10 mouse cellular contexts compared by ENCODE assay signal in genomic region chr12:52910819-52911218, GRCm38 (mm10).
DNase-seq lines count a peak whose midpoint lies in the region; ATAC-seq and TF ChIP-seq lines count a peak whose summit lies in the region.
"Had no signal": no experiment of that assay in that cellular context is flagged by ENCODE, and none has a peak within 500 bp of the region (broad histone marks: within the 10 kb centered on the region; RNA-seq: fewer than 3 reads in every experiment).

No protein-coding gene starts in this region.

- H3K4me1 ChIP-seq in hindbrain, embryonic 11.5 days (replicated peaks; ENCODE audit: control insufficient read depth, insufficient read depth, low read length): no peaks in the 10 kb centered on the region
- H3K4me1 ChIP-seq in hindbrain, embryonic 13.5 days (replicated peaks): peaks cover 8% of the 10 kb centered on the region
- H3K4me1 ChIP-seq in heart, postnatal 0 days (ENCODE audit: control insufficient read depth, insufficient read depth): no peaks in the 10 kb centered on the region
- peaks cover 6% of the 10 kb centered on the region for H3K4me1 ChIP-seq in testis, adult 2 months (ENCODE audit: control insufficient read depth, insufficient read depth, low read length)

- no peak overlapping the region for H3K9ac ChIP-seq in hindbrain, embryonic 11.5 days (ENCODE audit: low read depth, low read length)
- H3K9ac ChIP-seq in hindbrain, embryonic 13.5 days: no peak overlapping the region
- H3K9ac ChIP-seq in heart, postnatal 0 days (replicated peaks; ENCODE audit: low read depth, low read length): no peak overlapping the region
- H3K9ac ChIP-seq: embryonic facial prominence, embryonic 12.5 days; neural tube, embryonic 13.5 days had no signal

- no peak overlapping the region for H3K27ac ChIP-seq in hindbrain, embryonic 11.5 days (ENCODE audit: low read depth, low read length)
- H3K27ac ChIP-seq in hindbrain, embryonic 13.5 days: no peak overlapping the region
- H3K27ac ChIP-seq in heart, postnatal 0 days (ENCODE audit: low read depth): no peak overlapping the region
- no peak overlapping the region for H3K27ac ChIP-seq in left cerebral cortex, adult 2 months
- H3K27ac ChIP-seq in testis, adult 2 months (ENCODE audit: control insufficient read depth, insufficient read depth, low read depth, low read length): no peak overlapping the region
- H3K27ac ChIP-seq: embryonic facial prominence, embryonic 12.5 days; neural tube, embryonic 13.5 days had no signal

- intact Hi-C loops in left cerebral cortex, adult 2 months (cut with DNase I): loop anchor here (5.0 kb wide), 2 partner anchors 336 to 1646 kb away; partner anchors contain the start of gene Npas3

- WGBS in hindbrain, embryonic 11.5 days: 25% methylated on average over 8 of the region's 8 CpGs
- 24% methylated on average over 8 of the region's 8 CpGs for WGBS in hindbrain, embryonic 13.5 days
- WGBS in heart, postnatal 0 days: 24% methylated on average over 8 of the region's 8 CpGs

- H3K4me3 ChIP-seq in hindbrain, embryonic 11.5 days (ENCODE audit: low read depth, low read length): no peak overlapping the region
- H3K4me3 ChIP-seq in hindbrain, embryonic 13.5 days: no peak overlapping the region
- no peak overlapping the region for H3K4me3 ChIP-seq in heart, postnatal 0 days (ENCODE audit: low read depth, low read length)
- no peak overlapping the region for H3K4me3 ChIP-seq in left cerebral cortex, adult 2 months
- peak overlapping the region; percentile 55 for H3K4me3 ChIP-seq in testis, adult 2 months (ENCODE audit: control insufficient read depth, low read depth, low read length)
- H3K4me3 ChIP-seq: embryonic facial prominence, embryonic 12.5 days; neural tube, embryonic 13.5 days had no signal

- no peaks in the 10 kb centered on the region for H3K9me3 ChIP-seq in hindbrain, embryonic 11.5 days (ENCODE audit: control insufficient read depth, low read length)
- H3K9me3 ChIP-seq in hindbrain, embryonic 13.5 days: no peaks in the 10 kb centered on the region
- no peaks in the 10 kb centered on the region for H3K9me3 ChIP-seq in heart, postnatal 0 days (replicated peaks; ENCODE audit: control insufficient read depth, low read length)
- H3K9me3 ChIP-seq: embryonic facial prominence, embryonic 12.5 days; neural tube, embryonic 13.5 days had no signal

- TF ChIP-seq CTCF in heart, postnatal 0 days (IDR thresholded peaks at IDR 0.05; ENCODE audit: low read depth): peak; percentile 83
- peak; percentile 98 for TF ChIP-seq CTCF in left cerebral cortex, adult 2 months (IDR thresholded peaks at IDR 0.05)
- peak; percentile 97 for TF ChIP-seq CTCF in testis, adult 2 months (IDR thresholded peaks at IDR 0.05; ENCODE audit: control insufficient read depth, insufficient read depth, insufficient replicate concordance, low read depth, low read length)

- no peak overlapping the region for H3K4me2 ChIP-seq in hindbrain, embryonic 11.5 days (replicated peaks; ENCODE audit: low read depth, low read length)
- H3K4me2 ChIP-seq in hindbrain, embryonic 13.5 days: no peak overlapping the region
- H3K4me2 ChIP-seq in heart, postnatal 0 days (ENCODE audit: low read depth, low read length): no peak overlapping the region
- H3K4me2 ChIP-seq: embryonic facial prominence, embryonic 12.5 days; neural tube, embryonic 13.5 days had no signal

- TF ChIP-seq POLR2A in testis, adult 2 months (IDR thresholded peaks at IDR 0.05; ENCODE audit: control insufficient read depth, low read depth, low read length): no peak

- no peak for TF ChIP-seq EP300 in heart, postnatal 0 days (IDR thresholded peaks at IDR 0.05; ENCODE audit: low read depth)

- peak; percentile 84 for DNase-seq in hindbrain, embryonic 11.5 days (ENCODE audit: low spot score)
- DNase-seq in T-cell, adult 2 months (ENCODE audit: low spot score): peak; percentile 21
- peak; percentile 71 to 75 for DNase-seq in cerebellum, postnatal 36 days
- DNase-seq in heart, postnatal 0 days (ENCODE audit: low spot score): no peak
- DNase-seq in left cerebral cortex, adult 2 months (ENCODE audit: extremely low spot score in 1 of 2, low spot score in 2 of 2): peak; percentile 67 to 81
- DNase-seq in mesoderm, embryonic 11.5 days (ENCODE audit: low read depth, low spot score): peak; percentile 74

- no peak for ATAC-seq in hindbrain, embryonic 11.5 days (ENCODE audit: low FRiP score)
- ATAC-seq in hindbrain, embryonic 13.5 days (ENCODE audit: low FRiP score): no peak
- no peak for ATAC-seq in heart, postnatal 0 days (ENCODE audit: insufficient read depth, low read depth)

- H3K27me3 ChIP-seq in hindbrain, embryonic 11.5 days (ENCODE audit: control insufficient read depth, insufficient read depth, low read length): no peaks in the 10 kb centered on the region
- no peaks in the 10 kb centered on the region for H3K27me3 ChIP-seq in hindbrain, embryonic 13.5 days
- no peaks in the 10 kb centered on the region for H3K27me3 ChIP-seq in heart, postnatal 0 days (ENCODE audit: control insufficient read depth, insufficient read depth, low read length)
- no peaks in the 10 kb centered on the region for H3K27me3 ChIP-seq in testis, adult 2 months (ENCODE audit: control insufficient read depth, insufficient read depth, low read length)
- H3K27me3 ChIP-seq: embryonic facial prominence, embryonic 12.5 days; neural tube, embryonic 13.5 days had no signal

- H3K36me3 ChIP-seq in hindbrain, embryonic 11.5 days (ENCODE audit: control insufficient read depth, insufficient read depth, low read length): no peaks in the 10 kb centered on the region
- H3K36me3 ChIP-seq in hindbrain, embryonic 13.5 days: no peaks in the 10 kb centered on the region
- peaks cover 15% of the 10 kb centered on the region for H3K36me3 ChIP-seq in heart, postnatal 0 days (replicated peaks; ENCODE audit: control insufficient read depth, insufficient read depth, low read length)
- no peaks in the 10 kb centered on the region for H3K36me3 ChIP-seq in testis, adult 2 months (ENCODE audit: control insufficient read depth, insufficient read depth, low read length)
- H3K36me3 ChIP-seq: embryonic facial prominence, embryonic 12.5 days had no signal
